Mouse (Mus musculus): ENCODE measurements around the gene Gm15155. TPM values are rescaled to one million over a fixed set of nuclear protein-coding genes. Genes with fewer than 3 reads are reported as not detected.
"Not testable (repeated sequence)": the region's sequence is repeated elsewhere in the genome, so short reads cannot be mapped to it uniquely, and the experiment has no call there.

Gm15155 gene
- total RNA-seq, 2 experiments from 2014 or later, result not detected

DNA sequence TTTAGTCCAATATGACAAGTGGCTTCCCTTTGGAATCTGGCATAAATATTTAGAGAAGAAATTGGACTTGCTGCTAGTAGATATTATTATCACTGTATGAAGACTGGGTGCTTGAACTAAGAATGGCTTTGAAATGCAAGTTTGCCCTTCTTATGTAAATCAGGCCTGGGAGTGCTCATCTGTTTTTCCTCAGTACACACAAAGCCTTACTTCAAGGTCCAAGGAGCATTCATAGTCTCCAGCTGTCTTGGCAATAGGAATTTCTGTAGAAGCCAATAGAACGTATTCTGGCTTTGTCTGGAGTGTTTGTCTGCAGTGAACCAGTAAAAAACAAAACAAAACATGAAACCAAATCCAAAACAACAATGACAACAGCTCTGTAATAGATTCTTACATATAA lies 278.6 kb downstream of the Gm15155 start:
- DNase-seq (ENCODE audit: low spot score in 2 of 2), result no peak

DNA sequence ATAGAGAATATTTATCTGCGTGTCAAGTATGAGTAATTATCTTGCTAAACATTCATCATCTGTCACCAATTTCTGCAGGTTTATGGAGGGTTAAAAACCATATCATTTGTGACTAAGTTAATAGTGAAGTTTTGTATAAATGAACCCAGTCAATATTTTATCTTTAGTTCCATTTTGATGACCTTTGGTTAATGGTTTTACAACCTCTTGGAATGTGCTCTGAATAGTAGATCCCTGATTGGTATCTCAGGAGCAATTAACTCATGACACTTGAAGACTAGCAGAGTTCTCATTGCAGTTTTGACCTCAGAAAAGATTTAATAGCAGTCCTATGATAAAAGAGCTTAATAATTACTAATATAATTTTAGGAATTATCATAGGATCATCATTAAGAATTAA lies 385.2 kb downstream of the Gm15155 start:
- no peak for DNase-seq (ENCODE audit: low spot score in 2 of 2)

DNA sequence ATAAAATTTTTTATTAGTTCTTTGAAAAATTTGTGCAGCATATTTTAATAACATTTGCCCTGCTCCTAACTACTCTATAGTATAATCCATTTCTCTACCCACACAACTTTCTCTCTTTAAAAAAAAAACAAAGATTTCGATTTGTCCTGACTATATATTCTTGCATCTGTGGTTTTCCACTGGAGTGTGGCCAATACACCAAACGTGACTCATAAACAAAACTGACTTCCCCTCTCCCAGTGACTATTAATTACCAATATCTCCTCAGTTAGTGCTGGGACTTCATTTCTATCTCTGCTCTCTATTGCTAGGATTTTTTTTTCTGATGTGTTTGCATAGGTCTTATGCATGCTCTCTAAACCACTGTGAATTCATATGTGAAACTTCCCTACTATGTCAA lies 531.2 kb downstream of the Gm15155 start:
- no peak for DNase-seq (ENCODE audit: low spot score in 2 of 2)

DNA sequence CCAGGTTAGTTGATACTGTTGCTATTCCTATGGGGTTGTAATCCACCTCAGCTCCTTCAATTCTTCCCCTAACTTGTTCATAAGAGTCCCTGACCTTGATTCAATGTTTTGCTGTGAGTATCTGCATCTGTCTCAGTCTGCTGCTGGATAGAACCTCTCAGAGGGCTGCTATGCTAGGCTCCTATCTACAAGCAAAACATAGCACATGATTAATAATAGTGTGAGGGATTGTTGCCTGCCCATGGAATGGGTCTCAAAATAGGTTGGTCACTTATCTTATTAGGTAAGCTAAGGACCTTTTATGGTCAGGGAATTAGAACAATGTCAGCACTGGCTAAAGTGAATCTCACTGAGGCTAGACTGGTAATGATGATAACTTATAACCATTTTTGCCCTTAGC lies 547.0 kb downstream of the Gm15155 start:
- DNase-seq (ENCODE audit: low spot score in 2 of 2), result no peak

DNA sequence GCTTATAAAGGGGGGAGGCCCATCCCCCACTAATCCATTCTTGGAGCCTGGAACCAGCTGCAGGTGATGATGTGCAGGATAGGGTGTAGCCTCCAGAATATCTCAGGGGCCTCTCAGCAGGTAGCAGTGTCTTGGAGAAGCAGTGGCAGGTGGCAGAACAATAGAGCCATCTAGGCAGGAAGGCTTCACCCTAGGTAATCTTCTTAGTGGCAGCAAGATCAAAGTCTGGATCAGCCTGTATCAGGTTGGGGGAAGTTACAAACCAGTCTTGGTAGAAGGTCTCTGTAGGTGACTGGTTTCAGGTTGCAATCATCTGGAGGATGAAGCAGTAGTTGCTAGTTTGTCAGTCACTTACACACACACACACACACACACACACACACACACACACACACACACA lies 679.3 kb downstream of the Gm15155 start:
- not testable (repeated sequence) for DNase-seq (ENCODE audit: low spot score in 2 of 2)

Other genes starting within 250 kb of the Gm15155 start
- 1 to 10 TPM; 5.2 to 7.5 TPM for gene Ptchd1, start 927 bp upstream of the Gm15155 start, total RNA-seq (2021)

All from layer of hippocampus, postnatal 14 days (tissue).